Comparison of ENCODE assay signal across 8 mouse cellular contexts in the genomic region with DNA sequence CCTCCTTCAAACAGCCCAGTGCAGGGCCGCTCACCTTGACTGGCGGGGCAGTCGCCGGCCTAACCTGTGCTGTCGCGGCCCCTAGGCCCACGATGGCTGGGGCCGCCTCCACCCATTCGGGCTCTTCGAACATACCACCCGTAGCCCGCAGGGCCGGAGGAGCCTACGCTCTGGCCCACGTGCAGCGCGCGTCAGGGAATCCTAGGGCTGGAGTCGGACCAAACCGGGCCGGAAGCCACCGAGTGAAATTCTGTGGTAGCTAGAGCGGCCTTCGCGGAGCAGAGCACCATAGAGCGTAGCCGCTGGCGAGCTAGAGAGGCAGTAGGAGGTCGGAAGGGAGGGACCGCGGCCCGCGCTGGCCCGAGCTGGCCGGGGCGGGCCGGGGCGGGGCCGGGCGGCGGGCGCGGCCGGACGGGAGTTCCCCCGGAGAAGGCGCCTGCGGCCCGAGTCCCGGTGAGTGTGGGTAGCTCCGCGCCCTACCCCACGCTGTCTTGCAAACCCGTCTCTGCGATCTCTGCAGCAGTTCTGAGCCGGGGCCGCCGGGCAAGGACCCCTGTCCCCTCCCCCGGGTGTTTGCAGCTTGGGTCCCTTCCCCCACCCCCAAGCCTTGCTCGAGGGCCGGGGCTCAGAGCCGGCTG. TPM values are rescaled to one million over a fixed set of nuclear protein-coding genes. Genes with fewer than 3 reads are reported as not detected.
DNase-seq lines count a peak whose midpoint lies in the region; ATAC-seq and TF ChIP-seq lines count a peak whose summit lies in the region.

A gene (plus strand): TSS at position 329 of the 638 bp plus-strand sequence.

- H3K36me3 ChIP-seq in MEL (ENCODE audit: control insufficient read depth in 1 of 2, insufficient read depth in 2 of 2, low read length in 2 of 2): peaks cover 8 to 23% of the 10 kb centered on the region in 2 experiments
- peaks cover 46% of the 10 kb centered on the region for H3K36me3 ChIP-seq in lung, postnatal 0 days (ENCODE audit: insufficient read depth, low read length)

- H3K4me2 ChIP-seq in lung, postnatal 0 days (replicated peaks; ENCODE audit: low read depth, low read length): peak within 1 kb of the TSS; percentile 87

- no peaks in the 10 kb centered on the region for H3K9me3 ChIP-seq in MEL (replicated peaks; ENCODE audit: insufficient read depth, low read length)
- no peaks in the 10 kb centered on the region for H3K9me3 ChIP-seq in lung, postnatal 0 days (ENCODE audit: low read length)

- no peaks in the 10 kb centered on the region for H3K27me3 ChIP-seq in MEL (ENCODE audit: control insufficient read depth in 1 of 2, insufficient read depth in 2 of 2, low read length in 2 of 2)
- H3K27me3 ChIP-seq in cerebellum, adult 2 months (ENCODE audit: control insufficient read depth, insufficient read depth, low read length): no peaks in the 10 kb centered on the region
- H3K27me3 ChIP-seq in lung, postnatal 0 days (replicated peaks; ENCODE audit: insufficient read depth, low read length): no peaks in the 10 kb centered on the region

- no peak; a peak in 1 of 4 replicates for TF ChIP-seq EP300 in MEL (IDR thresholded peaks at IDR 0.05; ENCODE audit: low read depth in 1 of 2, low read length in 2 of 2)
- no peak for TF ChIP-seq EP300 in lung, postnatal 0 days (IDR thresholded peaks at IDR 0.05)

- H3K4me1 ChIP-seq in MEL (ENCODE audit: control insufficient read depth in 1 of 2, insufficient read depth in 2 of 2, low read length in 2 of 2): peaks cover 14 to 21% of the 10 kb centered on the region in 2 experiments
- H3K4me1 ChIP-seq in cerebellum, adult 2 months (ENCODE audit: control insufficient read depth, insufficient read depth, low read length): no peaks in the 10 kb centered on the region; the same call in 1 of the 2 replicates
- H3K4me1 ChIP-seq in lung, postnatal 0 days (ENCODE audit: insufficient read depth, low read depth, low read length): peaks cover 10% of the 10 kb centered on the region; the same call in 1 of the 2 replicates

- H3K4me3 ChIP-seq in MEL (ENCODE audit: control insufficient read depth in 1 of 2, insufficient read depth in 1 of 2, low read depth in 2 of 2, low read length in 2 of 2): peak within 1 kb of the TSS; percentile 77 to 99
- H3K4me3 ChIP-seq in cerebellum, adult 2 months (replicated peaks; ENCODE audit: insufficient read depth, low read depth, low read length): peak within 1 kb of the TSS; percentile 73
- H3K4me3 ChIP-seq in lung, postnatal 0 days (ENCODE audit: low read depth, low read length): peak within 1 kb of the TSS; percentile 88

- TF ChIP-seq CTCF in MEL (IDR thresholded peaks at IDR 0.05 in 2 of 3, conservative IDR thresholded peaks at IDR 0.05 in 1 of 3; ENCODE audit: control insufficient read depth in 1 of 3, insufficient read depth in 1 of 3, low read depth in 2 of 3, low read length in 3 of 3, poor library complexity in 1 of 3, severe bottlenecking in 1 of 3): no peak
- no peak for TF ChIP-seq CTCF in cerebellum, adult 2 months (IDR thresholded peaks at IDR 0.05; ENCODE audit: borderline replicate concordance, insufficient read depth, low read depth, low read length)
- no peak for TF ChIP-seq CTCF in lung, postnatal 0 days (IDR thresholded peaks at IDR 0.05)

- peak; percentile 93 for DNase-seq in MEL (ENCODE audit: low read depth, low spot score)
- DNase-seq in cerebellum, adult 2 months: peak; percentile 94
- peak; percentile 86 for DNase-seq in forelimb bud, embryonic 11.5 days (ENCODE audit: low read depth, low spot score)
- DNase-seq in layer of hippocampus, adult 9-11 months: peak; percentile 93
- DNase-seq in lung, postnatal 0 days (ENCODE audit: low spot score): peak; percentile 97
- DNase-seq in ovary, postnatal 14 days (ENCODE audit: low spot score): peak; percentile 86
- DNase-seq in thymus, postnatal 14 days: peak; percentile 87

- TF ChIP-seq POLR2A in MEL (IDR thresholded peaks at IDR 0.05; ENCODE audit: control insufficient read depth in 1 of 2, insufficient read depth in 1 of 2, low read depth in 1 of 2, low read length in 2 of 2, poor library complexity in 1 of 2): peak; percentile 81 to 85
- 0 out of 2 replicates have a peak, but pooled peaks have one; percentile 32 for TF ChIP-seq POLR2A in cerebellum, adult 2 months (IDR thresholded peaks at IDR 0.05; ENCODE audit: borderline replicate concordance, insufficient read depth, low read length)

- H3K79me2 ChIP-seq in MEL (ENCODE audit: control insufficient read depth, insufficient read depth, low read length, poor library complexity): peaks cover 37% of the 10 kb centered on the region

- ATAC-seq in hematopoietic stem cell, adult 5-6 weeks (replicated peaks in 1 of 2; ENCODE audit: insufficient read depth in 1 of 2, low FRiP score in 2 of 2, low TSS enrichment in 1 of 2, low read depth in 1 of 2, poor library complexity in 2 of 2, severe bottlenecking in 2 of 2): peak; percentile 79 to 84
- peak; percentile 96 for ATAC-seq in lung, postnatal 0 days

- under 1% methylated on average over 62 of the region's 62 CpGs for WGBS in cerebellum, adult 2 months
- under 1% methylated on average over 47 of the region's 62 CpGs for WGBS in lung, postnatal 0 days

- TF ChIP-seq RAD21 in MEL (IDR thresholded peaks at IDR 0.05; ENCODE audit: low read depth, low read length): no peak

- peak within 1 kb of the TSS; percentile 74 for H3K27ac ChIP-seq in MEL (ENCODE audit: control insufficient read depth, low read depth, low read length)
- peak within 1 kb of the TSS; percentile 86 for H3K27ac ChIP-seq in cerebellum, adult 2 months (ENCODE audit: insufficient read depth, low read length)
- H3K27ac ChIP-seq in lung, postnatal 0 days (ENCODE audit: low read length): peak within 1 kb of the TSS; percentile 97

- peak within 1 kb of the TSS; percentile 96 for H3K9ac ChIP-seq in MEL (ENCODE audit: control insufficient read depth, low read depth, low read length, poor library complexity, severe bottlenecking)
- H3K9ac ChIP-seq in lung, postnatal 0 days (replicated peaks; ENCODE audit: low read depth): peak within 1 kb of the TSS; percentile 97

TF ChIP-seq in MEL, 35 proteins besides CTCF, POLR2A, EP300 and RAD21:
- TF ChIP-seq ZMIZ1 (IDR thresholded peaks at IDR 0.05; ENCODE audit: low read depth, low read length) (peak; percentile 79), MYC (IDR thresholded peaks at IDR 0.05; ENCODE audit: low read depth, low read length) (peak; percentile 87), POLR2AphosphoS5 (IDR thresholded peaks at IDR 0.05; ENCODE audit: borderline replicate concordance, low read depth, low read length) (no peak), SIN3A (IDR thresholded peaks at IDR 0.05; ENCODE audit: low read length) (peak; percentile 88), MAZ (IDR thresholded peaks at IDR 0.05; ENCODE audit: low read depth, low read length) (peak; percentile 35; the same call in 1 of the 2 replicates), ZC3H11A (IDR thresholded peaks at IDR 0.05; ENCODE audit: low read depth, low read length) (no peak), MAX (IDR thresholded peaks at IDR 0.05; ENCODE audit: low read length) (peak; percentile 92), KAT2A (conservative IDR thresholded peaks at IDR 0.05; ENCODE audit: low read depth, low read length) (peak; percentile 60; the same call in 1 of the 2 replicates), POLR2AphosphoS2 (IDR thresholded peaks at IDR 0.05; ENCODE audit: low read length) (no peak), TBP (IDR thresholded peaks at IDR 0.05; ENCODE audit: low read depth, low read length) (peak; percentile 64), ELF1 (IDR thresholded peaks at IDR 0.05; ENCODE audit: low read depth, low read length) (peak; percentile 86), CHD2 (IDR thresholded peaks at IDR 0.05; ENCODE audit: low read length) (no peak; the same call in 1 of the 2 replicates), NELFE (IDR thresholded peaks at IDR 0.05; ENCODE audit: low read depth, low read length) (peak; percentile 75), HCFC1 (IDR thresholded peaks at IDR 0.05; ENCODE audit: low read depth, low read length) (peak; percentile 89), TCF12 (IDR thresholded peaks at IDR 0.05; ENCODE audit: low read depth, low read length) (peak; percentile 76), BHLHE40 (IDR thresholded peaks at IDR 0.05; ENCODE audit: borderline replicate concordance, low read depth, low read length) (peak; percentile 19; the same call in 1 of the 2 replicates), USF2 (IDR thresholded peaks at IDR 0.05; ENCODE audit: borderline replicate concordance in 1 of 2, insufficient read depth in 1 of 2, low read depth in 1 of 2, low read length in 2 of 2) (no peak), USF1 (IDR thresholded peaks at IDR 0.05; ENCODE audit: low read depth, low read length) (peak; percentile 73), MYB (IDR thresholded peaks at IDR 0.05; ENCODE audit: low read depth, low read length) (no peak), MEF2A (IDR thresholded peaks at IDR 0.05; ENCODE audit: extremely low read depth, insufficient replicate concordance, low read depth, low read length, poor library complexity, severe bottlenecking) (no peak), ETS1 (IDR thresholded peaks at IDR 0.05; ENCODE audit: low read depth, low read length) (peak; percentile 62), GABPA (IDR thresholded peaks at IDR 0.05; ENCODE audit: low read depth, low read length) (peak; percentile 76; the same call in 1 of the 2 replicates), MXI1 (IDR thresholded peaks at IDR 0.05; ENCODE audit: low read depth, low read length) (peak; percentile 96)

RNA-seq across cellular contexts. Expression of the gene that starts here (rescaled TPM):
- total RNA-seq in MEL (2012; rRNA removed): 48.3 and 49.6 TPM in 2 replicates
- 10 to 100 TPM in 1 of 2 experiments, not detected in 1; 76.9 TPM for polyA plus RNA-seq in MEL (2012; ENCODE audit: insufficient read depth in 1 of 2, insufficient read length in 2 of 2, low read depth in 1 of 2, low replicate concordance in 2 of 2, missing spikeins in 1 of 2)
- 182 and 190 TPM in 2 replicates for polyA plus RNA-seq in cerebellum, adult 2 months (2012; rRNA removed)
- total RNA-seq in hematopoietic stem cell, adult 5-6 weeks (2017): 92.3 and 101 TPM in 2 replicates
- polyA plus RNA-seq in lung, postnatal 0 days (2015; fragmentation: Nextera tagmentation; extraction: Ambion mirVana): 378 and 390 TPM in 2 replicates

Comparison
In these comparisons a context has a peak if more than half of its experiments do, and no peak if none do; other contexts are left out.
1. Peak in every context shown above with its lines: DNase-seq, ATAC-seq, H3K4me3 ChIP-seq and H3K27ac ChIP-seq.